Mouse (Mus musculus) CH12.LX (cell line): ENCODE data around the gene Atxn7l1. TPM values are rescaled to one million over a fixed set of nuclear protein-coding genes. Genes with fewer than 3 reads are reported as not detected.

Source experiments
- DNase-seq: peaks from one replicate; pipeline ENCODE4 v3.0.0-alpha.2; 2013; ENCODE audit errors: extremely low read depth
- H3K27ac ChIP-seq: 2 replicates; pipeline ENCODE4 v1.5.1; 2012; ENCODE audit warnings: low read depth, mild to moderate bottlenecking, control low read depth, moderate library complexity; ENCODE audit not compliant: insufficient read depth
- H3K27me3 ChIP-seq: replicated peaks from 2 replicates; pipeline ENCODE3; 2012; ENCODE audit warnings: inconsistent platforms
- H3K36me3 ChIP-seq, 2 experiments: replicated peaks in 1 of 2; 2 replicates each; pipeline versions ENCODE3 to v1.6.1; 2012; ENCODE audit warnings: inconsistent platforms in 1 of 2, low read length in 1 of 2, mild to moderate bottlenecking in 1 of 2, mixed read lengths in 1 of 2, moderate library complexity in 1 of 2; ENCODE audit not compliant: control insufficient read depth in 1 of 2, insufficient read depth in 1 of 2
- H3K4me1 ChIP-seq, 2 experiments: 2 replicates each; pipeline ENCODE4 v1.6.1; 2012; ENCODE audit warnings: inconsistent platforms in 1 of 2, moderate library complexity in 1 of 2; ENCODE audit not compliant: insufficient read depth in 2 of 2, control insufficient read depth in 1 of 2
- H3K4me2 ChIP-seq: 2 replicates; pipeline ENCODE4 v1.6.1; 2012; ENCODE audit warnings: low read depth, mild to moderate bottlenecking, control low read depth; ENCODE audit not compliant: poor library complexity, insufficient read depth, severe bottlenecking
- H3K4me3 ChIP-seq, 3 experiments: fragments of 150-350 bp in 1 of 3; sonication (generic) in 1 of 3; replicated peaks in 1 of 3; 2 replicates each; pipeline versions ENCODE3 to v1.5.1; 2011 to 2012; ENCODE audit warnings: low read depth in 2 of 3, low read length in 2 of 3, mild to moderate bottlenecking in 2 of 3, moderate library complexity in 2 of 3, control low read depth in 1 of 3, improper control_type of control experiment in 1 of 3, inconsistent platforms in 1 of 3, mixed read lengths in 1 of 3; ENCODE audit not compliant: poor library complexity in 1 of 3
- H3K79me2 ChIP-seq: replicated peaks from 2 replicates; pipeline ENCODE4 v1.6.1; 2012; ENCODE audit warnings: mild to moderate bottlenecking, moderate library complexity; ENCODE audit not compliant: control insufficient read depth, poor library complexity, insufficient read depth, severe bottlenecking; ENCODE audit errors: extremely low read depth
- H3K9ac ChIP-seq: 2 replicates; pipeline ENCODE4 v1.6.1; 2012; ENCODE audit warnings: low read depth, mild to moderate bottlenecking, control low read depth, moderate library complexity; ENCODE audit not compliant: insufficient read depth
- H3K9me3 ChIP-seq: replicated peaks from 2 replicates; pipeline ENCODE3; 2012; ENCODE audit warnings: low read length, inconsistent platforms, mixed read lengths
- BHLHE40 ChIP-seq: IDR thresholded peaks from 2 replicates; pipeline ENCODE4 v1.6.1; 2011; ENCODE audit warnings: mild to moderate bottlenecking, low read depth, low read length, improper control_type of control experiment
- CHD1 ChIP-seq: IDR thresholded peaks from 2 replicates; pipeline ENCODE4 v1.6.1; 2012; ENCODE audit warnings: low read depth, low read length, improper control_type of control experiment, inconsistent platforms
- CHD2 ChIP-seq: IDR thresholded peaks from 2 replicates; pipeline ENCODE4 v1.6.1; 2011; ENCODE audit warnings: low read length, improper control_type of control experiment
- E2F4 ChIP-seq: IDR thresholded peaks from 2 replicates; pipeline ENCODE4 v1.6.1; 2011; ENCODE audit warnings: low read depth, low read length, improper control_type of control experiment; ENCODE audit not compliant: insufficient replicate concordance
- ELF1 ChIP-seq: IDR thresholded peaks from 2 replicates; pipeline ENCODE4 v1.6.1; 2014; ENCODE audit warnings: low read depth, mild to moderate bottlenecking, inconsistent platforms, low read length, improper control_type of control experiment
- EP300 ChIP-seq: IDR thresholded peaks from 2 replicates; pipeline ENCODE4 v1.6.1; 2011; ENCODE audit warnings: low read length, improper control_type of control experiment
- ETS1 ChIP-seq: conservative IDR thresholded peaks from 2 replicates; pipeline ENCODE4 v1.6.1; 2012; ENCODE audit warnings: low read depth, mild to moderate bottlenecking, inconsistent platforms, low read length, improper control_type of control experiment, moderate library complexity
- GABPA ChIP-seq: IDR thresholded peaks from 2 replicates; pipeline ENCODE4 v1.6.1; 2012; ENCODE audit warnings: low read depth, low read length, improper control_type of control experiment, inconsistent platforms; ENCODE audit not compliant: insufficient replicate concordance
- HCFC1 ChIP-seq: IDR thresholded peaks from 2 replicates; pipeline ENCODE4 v1.6.1; 2012; ENCODE audit warnings: low read depth, mild to moderate bottlenecking, inconsistent platforms, low read length, improper control_type of control experiment
- IRF4 ChIP-seq: IDR thresholded peaks from 2 replicates; pipeline ENCODE4 v1.6.1; 2014; ENCODE audit warnings: low read depth, mild to moderate bottlenecking, inconsistent platforms, low read length, improper control_type of control experiment
- JUN ChIP-seq: IDR thresholded peaks from 2 replicates; pipeline ENCODE4 v1.6.1; 2011; ENCODE audit warnings: low read depth, mild to moderate bottlenecking, low read length, improper control_type of control experiment, moderate library complexity; ENCODE audit not compliant: insufficient read depth
- JUND ChIP-seq: conservative IDR thresholded peaks from 2 replicates; pipeline ENCODE4 v1.6.1; 2011; ENCODE audit warnings: low read depth, low read length, improper control_type of control experiment
- KAT2A ChIP-seq: IDR thresholded peaks from 2 replicates; pipeline ENCODE4 v1.6.1; 2012; ENCODE audit warnings: low read length, improper control_type of control experiment, inconsistent platforms; ENCODE audit not compliant: insufficient replicate concordance
- MAFK ChIP-seq: IDR thresholded peaks from 2 replicates; pipeline ENCODE4 v1.6.1; 2011; ENCODE audit warnings: low read length, improper control_type of control experiment; ENCODE audit not compliant: insufficient replicate concordance
- MAX ChIP-seq: IDR thresholded peaks from 2 replicates; pipeline ENCODE4 v1.6.1; 2011; ENCODE audit warnings: low read length, improper control_type of control experiment
- MAZ ChIP-seq: IDR thresholded peaks from 2 replicates; pipeline ENCODE4 v1.6.1; 2012; ENCODE audit warnings: low read depth, mild to moderate bottlenecking, inconsistent platforms, low read length, improper control_type of control experiment, moderate library complexity
- MEF2A ChIP-seq: IDR thresholded peaks from 2 replicates; pipeline ENCODE4 v1.6.1; 2014; ENCODE audit warnings: low read depth, mild to moderate bottlenecking, inconsistent platforms, low read length, improper control_type of control experiment, borderline replicate concordance
- MXI1 ChIP-seq: IDR thresholded peaks from 2 replicates; pipeline ENCODE4 v1.6.1; 2011; ENCODE audit warnings: mild to moderate bottlenecking, low read depth, low read length, improper control_type of control experiment
- MYC ChIP-seq: IDR thresholded peaks from 2 replicates; pipeline ENCODE4 v1.6.1; 2011; ENCODE audit warnings: low read depth, mild to moderate bottlenecking, improper control_type of control experiment, low read length
- NELFE ChIP-seq: IDR thresholded peaks from 2 replicates; pipeline ENCODE4 v1.6.1; 2011; ENCODE audit warnings: low read depth, low read length, improper control_type of control experiment
- NRF1 ChIP-seq: IDR thresholded peaks from 2 replicates; pipeline ENCODE4 v1.6.1; 2014; ENCODE audit warnings: low read depth, mild to moderate bottlenecking, inconsistent platforms, low read length, improper control_type of control experiment, moderate library complexity
- PAX5 ChIP-seq: IDR thresholded peaks from 2 replicates; pipeline ENCODE4 v1.6.1; 2012; ENCODE audit warnings: low read length, inconsistent platforms, mixed read lengths
- POLR2A ChIP-seq: IDR thresholded peaks from 2 replicates; pipeline ENCODE4 v1.6.1; 2011; ENCODE audit warnings: low read depth, mild to moderate bottlenecking, improper control_type of control experiment, low read length
- POLR2AphosphoS2 ChIP-seq: IDR thresholded peaks from 2 replicates; pipeline ENCODE4 v1.6.1; 2011; ENCODE audit warnings: low read depth, low read length, improper control_type of control experiment
- RAD21 ChIP-seq: IDR thresholded peaks from 2 replicates; pipeline ENCODE4 v1.6.1; 2011; ENCODE audit warnings: low read depth, mild to moderate bottlenecking, low read length, improper control_type of control experiment, moderate library complexity
- RCOR1 ChIP-seq: conservative IDR thresholded peaks from 2 replicates; pipeline ENCODE4 v1.6.1; 2012; ENCODE audit warnings: low read depth, mild to moderate bottlenecking, inconsistent platforms, low read length, improper control_type of control experiment
- SIN3A ChIP-seq: IDR thresholded peaks from 2 replicates; pipeline ENCODE4 v1.6.1; 2012; ENCODE audit warnings: low read length, improper control_type of control experiment, inconsistent platforms
- SMC3 ChIP-seq: IDR thresholded peaks from 2 replicates; pipeline ENCODE4 v1.6.1; 2011; ENCODE audit warnings: low read depth, low read length, improper control_type of control experiment
- TBP ChIP-seq: conservative IDR thresholded peaks from 2 replicates; pipeline ENCODE4 v1.6.1; 2011; ENCODE audit warnings: low read depth, low read length, improper control_type of control experiment
- TCF12 ChIP-seq: IDR thresholded peaks from 2 replicates; pipeline ENCODE4 v1.6.1; 2014; ENCODE audit warnings: low read depth, mild to moderate bottlenecking, inconsistent platforms, low read length, improper control_type of control experiment
- UBTF ChIP-seq: IDR thresholded peaks from 2 replicates; pipeline ENCODE4 v1.6.1; 2012; ENCODE audit warnings: low read depth, mild to moderate bottlenecking, inconsistent platforms, low read length, improper control_type of control experiment, moderate library complexity
- USF1 ChIP-seq: IDR thresholded peaks from 2 replicates; pipeline ENCODE4 v1.6.1; 2014; ENCODE audit warnings: low read depth, mild to moderate bottlenecking, inconsistent platforms, low read length, improper control_type of control experiment
- USF2 ChIP-seq: conservative IDR thresholded peaks from 2 replicates; pipeline ENCODE4 v1.6.1; 2011; ENCODE audit warnings: low read depth, low read length, improper control_type of control experiment
- ZC3H11A ChIP-seq: IDR thresholded peaks from 2 replicates; pipeline ENCODE4 v1.6.1; 2012; ENCODE audit warnings: low read depth, mild to moderate bottlenecking, inconsistent platforms, low read length, improper control_type of control experiment
- ZKSCAN1 ChIP-seq: IDR thresholded peaks from 2 replicates; pipeline ENCODE4 v1.6.1; 2012; ENCODE audit warnings: low read depth, inconsistent platforms, low read length, improper control_type of control experiment, borderline replicate concordance
- ZMIZ1 ChIP-seq: IDR thresholded peaks from 2 replicates; pipeline ENCODE4 v1.6.1; 2012; ENCODE audit warnings: low read depth, mild to moderate bottlenecking, inconsistent platforms, low read length, improper control_type of control experiment
- ZNF384 ChIP-seq: IDR thresholded peaks from 2 replicates; pipeline ENCODE4 v1.6.1; 2012; ENCODE audit warnings: low read depth, low read length, improper control_type of control experiment, inconsistent platforms
- dilution Hi-C: fragments of 300-500 bp; cut with MboI; formaldehyde crosslinking; loops from 2 replicates; pipeline ENCODE4 v1.14.3; 2020; ENCODE audit warnings: low sequenced_read_pairs; ENCODE audit not compliant: extremely low pct_unique_long_range_greater_than_20kb, extremely low pct_ligation_motif_present
- in situ Hi-C: fragments of 300-500 bp; cut with MboI; formaldehyde crosslinking; loops from 3 replicates; pipeline ENCODE4 v1.14.3; 2019; ENCODE audit warnings: low sequenced_read_pairs, low pct_ligation_motif_present, low pct_unique_long_range_greater_than_20kb, mixed read lengths
- polyA plus RNA-seq: library from polyadenylated mRNA; unstranded; fragments of >175 nt; gene quantifications from 2 replicates; pipeline ENCODE4 v1.2.1, GENCODE M21; 2012; ENCODE audit warnings: low read depth; ENCODE audit not compliant: insufficient read length
- total RNA-seq, 2 experiments: library from RNA; depleted of rRNA; stranded (reverse); fragments of 300-350 nt in 1 of 2; fragments of >200 nt in 1 of 2; gene quantifications; 2 replicates each; pipeline ENCODE4 v1.2.3; 2012 to 2014

Gene Atxn7l1
- total and polyA plus RNA-seq, 3 experiments: 8.6 to 55.7 (median 9.0) TPM

GRCm38 (mm10) chr12:33170822-33171221 lies 23.3 kb downstream of the Atxn7l1 start:
- H3K27ac ChIP-seq: peak overlapping the region; percentile 95
- no peaks in the 10 kb centered on the region for H3K27me3 ChIP-seq
- peaks cover 63% of the 10 kb centered on the region for H3K79me2 ChIP-seq
- H3K4me2 ChIP-seq: peak overlapping the region; percentile 87
- TF ChIP-seq MEF2A: no peak
- TF ChIP-seq HCFC1: no peak
- no peak for TF ChIP-seq MAFK
- TF ChIP-seq JUND: no peak
- no peak for TF ChIP-seq MXI1
- no peak for TF ChIP-seq POLR2AphosphoS2
- peak; percentile 66 for TF ChIP-seq ETS1
- TF ChIP-seq ZKSCAN1: no peak
- no peak; the same call in none of the 2 replicates for TF ChIP-seq SMC3
- no peak for TF ChIP-seq MAZ
- TF ChIP-seq ZNF384: no peak
- TF ChIP-seq NRF1: no peak
- peak; percentile 32; the same call in 1 of the 2 replicates for TF ChIP-seq BHLHE40
- TF ChIP-seq ELF1: no peak
- peak; percentile 17; the same call in 1 of the 2 replicates for TF ChIP-seq EP300
- no peak for TF ChIP-seq TBP
- TF ChIP-seq TCF12: no peak
- no peak for TF ChIP-seq RCOR1
- TF ChIP-seq NELFE: no peak
- no peak for TF ChIP-seq UBTF
- no peak for TF ChIP-seq KAT2A
- TF ChIP-seq USF2: no peak
- no peak for TF ChIP-seq ZMIZ1
- TF ChIP-seq USF1: no peak
- no peak for TF ChIP-seq E2F4
- TF ChIP-seq MYC: peak; percentile 69; the same call in 1 of the 2 replicates
- no peak for TF ChIP-seq JUN
- no peak for TF ChIP-seq CHD2
- TF ChIP-seq POLR2A: 0 out of 2 replicates have a peak, but pooled peaks have one; percentile 16
- TF ChIP-seq GABPA: no peak
- no peak; the same call in 1 of the 2 replicates for TF ChIP-seq MAX
- TF ChIP-seq ZC3H11A: no peak
- no peak; the same call in 1 of the 2 replicates for TF ChIP-seq SIN3A
- TF ChIP-seq IRF4: no peak; the same call in 1 of the 2 replicates
- no peak; the same call in 1 of the 2 replicates for TF ChIP-seq RAD21
- TF ChIP-seq PAX5: no peak
- 0 out of 2 replicates have a peak, but pooled peaks have one; percentile 25 for TF ChIP-seq CHD1
- peaks cover 0 to 26% of the 10 kb centered on the region in 2 experiments for H3K36me3 ChIP-seq
- DNase-seq: no peak
- peaks cover 52 to 98% of the 10 kb centered on the region in 2 experiments for H3K4me1 ChIP-seq
- H3K4me3 ChIP-seq: no peak overlapping the region
- no peaks in the 10 kb centered on the region for H3K9me3 ChIP-seq
- in situ Hi-C loops: no loop called here
- dilution Hi-C loops: no loop called here
- H3K9ac ChIP-seq: peak overlapping the region; percentile 72
